Mouse (Mus musculus) adrenal gland, postnatal 4 days (tissue): ENCODE results near the gene Plxdc1. TPM values are rescaled to one million over a fixed set of nuclear protein-coding genes. Genes with fewer than 3 reads are reported as not detected.

Experiments
- DNase-seq, 2 experiments: peaks; one replicate each; pipeline ENCODE4 v3.0.0; 2021 to 2022; ENCODE audit warnings: low spot score in 2 of 2, mixed read lengths in 2 of 2
- total RNA-seq, 2 experiments: library from RNA; stranded (reverse); gene quantifications; 2 replicates each; pipeline ENCODE4 v1.2.3; 2021

Gene Plxdc1
- total RNA-seq, 2 experiments from 2014 or later: 12.5 to 13.3 TPM

- peak; percentile 52 to 62 for DNase-seq
These were observed 8.4 kb upstream of the Plxdc1 start for GRCm38 (mm10) chr11:97994539-97995100.

GRCm38 (mm10) chr11:97988530-97989096 is 2.4 kb upstream of the Plxdc1 start:
- DNase-seq: peak; percentile 51 to 64

- DNase-seq: peak; percentile 89 to 90
These were observed 1.6 kb upstream of the Plxdc1 start for GRCm38 (mm10) chr11:97987551-97988526.

GRCm38 (mm10) chr11:97986738-97987465 is 658 bp upstream of the Plxdc1 start:
- DNase-seq: no peak

- no peak for DNase-seq
These were observed 2.3 kb downstream of the Plxdc1 start for GRCm38 (mm10) chr11:97983983-97984382.

- no peak for DNase-seq
These were observed 2.7 kb downstream of the Plxdc1 start for GRCm38 (mm10) chr11:97983506-97983905.

GRCm38 (mm10) chr11:97982721-97983120 is 3.5 kb downstream of the Plxdc1 start:
- no peak for DNase-seq

- no peak for DNase-seq
These were observed 5.7 kb downstream of the Plxdc1 start for GRCm38 (mm10) chr11:97980531-97980966.

GRCm38 (mm10) chr11:97979824-97980495 is 6.3 kb downstream of the Plxdc1 start:
- DNase-seq: no peak

GRCm38 (mm10) chr11:97978392-97978791 is 7.9 kb downstream of the Plxdc1 start:
- no peak for DNase-seq

GRCm38 (mm10) chr11:97977797-97978196 is 8.4 kb downstream of the Plxdc1 start:
- DNase-seq: no peak

- no peak for DNase-seq
These were observed 11.5 kb downstream of the Plxdc1 start for GRCm38 (mm10) chr11:97974746-97975145.

GRCm38 (mm10) chr11:97974141-97974540 is 12.1 kb downstream of the Plxdc1 start:
- DNase-seq: no peak

- no peak for DNase-seq
These were observed 13.8 kb downstream of the Plxdc1 start for GRCm38 (mm10) chr11:97972434-97972833.

GRCm38 (mm10) chr11:97971232-97971631 is 15.0 kb downstream of the Plxdc1 start:
- DNase-seq: peak in 1 of 2 experiments; percentile 47

- DNase-seq: no peak
These were observed 15.5 kb downstream of the Plxdc1 start for GRCm38 (mm10) chr11:97970771-97971170.

GRCm38 (mm10) chr11:97968385-97968784 is 17.9 kb downstream of the Plxdc1 start:
- DNase-seq: no peak

GRCm38 (mm10) chr11:97967114-97967513 is 19.1 kb downstream of the Plxdc1 start:
- no peak for DNase-seq

- no peak for DNase-seq
These were observed 25.3 kb downstream of the Plxdc1 start for GRCm38 (mm10) chr11:97960907-97961306.

GRCm38 (mm10) chr11:97959300-97959680 is 27.0 kb downstream of the Plxdc1 start:
- DNase-seq: no peak
